Mouse (Mus musculus): ENCODE measurements at regions not wholly inside any gene's neighbourhood (a gene's known extent, or its start where the extent isn't known, plus 50 kb on each side); places are given as distances from the start of the nearest gene placed in this dataset.

DNA sequence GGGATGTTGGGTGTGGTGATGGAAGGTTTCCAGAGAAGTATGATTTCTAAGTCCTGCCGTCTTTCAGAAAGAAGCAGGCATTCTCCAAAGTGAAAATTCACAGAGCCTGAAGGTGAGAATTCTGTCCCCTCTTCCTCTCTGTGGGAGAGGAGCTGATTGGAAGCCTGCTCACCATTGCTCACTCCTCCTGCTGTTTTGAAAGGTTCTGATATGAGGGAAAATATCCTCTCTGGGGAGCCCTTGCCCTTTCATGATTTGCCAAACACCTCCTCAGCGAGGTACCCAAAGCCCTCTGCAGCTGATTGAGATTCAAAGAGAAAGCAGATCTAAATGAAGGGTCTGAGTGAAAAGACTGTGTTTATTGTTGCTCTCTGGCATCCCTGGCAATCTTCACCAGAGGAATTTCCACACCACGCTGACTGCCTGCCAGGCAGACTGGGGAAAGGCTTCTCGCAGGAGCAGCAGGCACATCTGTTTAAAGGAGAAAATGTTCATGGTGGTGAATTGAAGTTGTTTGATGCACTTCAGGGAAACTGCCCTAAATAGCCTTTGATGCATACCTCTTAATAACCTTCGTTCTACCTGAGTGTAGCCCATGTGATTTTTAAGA lies 2194.4 kb upstream of the Lrrc6 start:
- in situ Hi-C loops (cut with MboI; ENCODE audit: low sequenced_read_pairs in 2 of 2, unreplicated experiment in 2 of 2): no loop called here

DNA sequence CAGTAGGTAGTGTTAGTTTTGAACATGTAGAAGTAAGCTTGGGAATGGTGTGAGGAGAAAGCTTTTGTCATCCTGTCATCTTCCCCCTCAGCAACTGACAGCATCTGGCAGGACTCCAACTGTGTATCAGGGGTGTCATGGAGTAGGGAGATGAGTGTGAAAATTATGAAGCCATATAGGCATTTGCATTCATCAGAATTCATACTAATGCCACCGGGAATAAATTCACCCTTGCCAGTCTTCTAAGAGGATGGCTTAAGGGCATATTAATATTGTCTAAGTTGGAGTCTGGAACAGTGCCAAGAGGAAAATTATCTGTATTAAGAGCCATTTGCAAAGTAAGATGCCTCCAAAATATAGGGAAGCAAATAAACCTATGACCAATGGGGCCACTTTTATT lies 2166.8 kb upstream of the Lrrc6 start:
- no peak overlapping the region for H3K4me3 ChIP-seq (ENCODE audit: insufficient read depth in 1 of 2, low read depth in 1 of 2, low read length in 2 of 2, poor library complexity in 1 of 2, severe bottlenecking in 1 of 2)
- DNase-seq (ENCODE audit: low read depth, low spot score): no peak
- H3K4me1 ChIP-seq (ENCODE audit: control insufficient read depth in 2 of 2, insufficient read depth in 2 of 2, low read length in 2 of 2, poor library complexity in 1 of 2): no peaks in the 10 kb centered on the region
- H3K36me3 ChIP-seq (ENCODE audit: control insufficient read depth, insufficient read depth, low read length, poor library complexity, severe bottlenecking): no peaks in the 10 kb centered on the region
- in situ Hi-C loops (cut with MboI; ENCODE audit: low sequenced_read_pairs in 2 of 2, unreplicated experiment in 2 of 2): no loop called here
- TF ChIP-seq ZNF384 (IDR thresholded peaks at IDR 0.05; ENCODE audit: low read depth, low read length) (no peak), MAFK (IDR thresholded peaks at IDR 0.05; ENCODE audit: insufficient read depth, low read depth, low read length) (no peak), HCFC1 (IDR thresholded peaks at IDR 0.05; ENCODE audit: borderline replicate concordance, insufficient read depth, low read length) (no peak), ZC3H11A (IDR thresholded peaks at IDR 0.05; ENCODE audit: borderline replicate concordance, low read depth, low read length) (no peak), CHD2 (IDR thresholded peaks at IDR 0.05; ENCODE audit: low read depth, low read length) (no peak)
- H3K9me3 ChIP-seq (ENCODE audit: control insufficient read depth, insufficient read depth, low read depth, low read length): no peaks in the 10 kb centered on the region
- H3K27ac ChIP-seq (ENCODE audit: insufficient read depth, low read depth, low read length, poor library complexity, severe bottlenecking): no peak overlapping the region
- no peak overlapping the region for H3K9ac ChIP-seq (ENCODE audit: insufficient read depth, low read depth, low read length, poor library complexity, severe bottlenecking)

More for the DNA sequence above, 2194.4 kb upstream of the Lrrc6 start:
- no peak for DNase-seq (ENCODE audit: low read depth, low spot score)
- Histone ChIP-seq H3K9me3 (ENCODE audit: control insufficient read depth, insufficient read depth, low read depth, low read length) (no peaks in the 10 kb centered on the region), H3K9ac (ENCODE audit: insufficient read depth, low read depth, low read length, poor library complexity, severe bottlenecking) (no peak overlapping the region), H3K36me3 (ENCODE audit: control insufficient read depth, insufficient read depth, low read length, poor library complexity, severe bottlenecking) (no peaks in the 10 kb centered on the region), H3K4me1 (ENCODE audit: control insufficient read depth in 2 of 2, insufficient read depth in 2 of 2, low read length in 2 of 2, poor library complexity in 1 of 2) (no peaks in the 10 kb centered on the region), H3K4me3 (ENCODE audit: insufficient read depth in 1 of 2, low read depth in 1 of 2, low read length in 2 of 2, poor library complexity in 1 of 2, severe bottlenecking in 1 of 2) (no peak overlapping the region), H3K27ac (ENCODE audit: insufficient read depth, low read depth, low read length, poor library complexity, severe bottlenecking) (no peak overlapping the region)
- no peak for TF ChIP-seq MAFK (IDR thresholded peaks at IDR 0.05; ENCODE audit: insufficient read depth, low read depth, low read length)
- TF ChIP-seq HCFC1 (IDR thresholded peaks at IDR 0.05; ENCODE audit: borderline replicate concordance, insufficient read depth, low read length): no peak
- TF ChIP-seq CHD2 (IDR thresholded peaks at IDR 0.05; ENCODE audit: low read depth, low read length): no peak
- no peak for TF ChIP-seq ZC3H11A (IDR thresholded peaks at IDR 0.05; ENCODE audit: borderline replicate concordance, low read depth, low read length)
- TF ChIP-seq ZNF384 (IDR thresholded peaks at IDR 0.05; ENCODE audit: low read depth, low read length): no peak

GRCm38 (mm10) chr15:68665331-68665730 lies 2164.6 kb upstream of the Lrrc6 start:
- Histone ChIP-seq H3K4me3 (ENCODE audit: insufficient read depth in 1 of 2, low read depth in 1 of 2, low read length in 2 of 2, poor library complexity in 1 of 2, severe bottlenecking in 1 of 2) (no peak overlapping the region), H3K36me3 (ENCODE audit: control insufficient read depth, insufficient read depth, low read length, poor library complexity, severe bottlenecking) (no peaks in the 10 kb centered on the region), H3K27ac (ENCODE audit: insufficient read depth, low read depth, low read length, poor library complexity, severe bottlenecking) (no peak overlapping the region), H3K9me3 (ENCODE audit: control insufficient read depth, insufficient read depth, low read depth, low read length) (no peaks in the 10 kb centered on the region), H3K9ac (ENCODE audit: insufficient read depth, low read depth, low read length, poor library complexity, severe bottlenecking) (no peak overlapping the region), H3K4me1 (ENCODE audit: control insufficient read depth in 2 of 2, insufficient read depth in 2 of 2, low read length in 2 of 2, poor library complexity in 1 of 2) (no peaks in the 10 kb centered on the region)
- in situ Hi-C loops (cut with MboI; ENCODE audit: low sequenced_read_pairs in 2 of 2, unreplicated experiment in 2 of 2): no loop called here
- DNase-seq (ENCODE audit: low read depth, low spot score): no peak
- TF ChIP-seq ZNF384 (IDR thresholded peaks at IDR 0.05; ENCODE audit: low read depth, low read length) (no peak), CHD2 (IDR thresholded peaks at IDR 0.05; ENCODE audit: low read depth, low read length) (no peak), ZC3H11A (IDR thresholded peaks at IDR 0.05; ENCODE audit: borderline replicate concordance, low read depth, low read length) (no peak), HCFC1 (IDR thresholded peaks at IDR 0.05; ENCODE audit: borderline replicate concordance, insufficient read depth, low read length) (no peak), MAFK (IDR thresholded peaks at IDR 0.05; ENCODE audit: insufficient read depth, low read depth, low read length) (no peak)

GRCm38 (mm10) chr15:68656722-68657121 lies 2156.0 kb upstream of the Lrrc6 start:
- Histone ChIP-seq H3K9me3 (ENCODE audit: control insufficient read depth, insufficient read depth, low read depth, low read length) (no peaks in the 10 kb centered on the region), H3K36me3 (ENCODE audit: control insufficient read depth, insufficient read depth, low read length, poor library complexity, severe bottlenecking) (no peaks in the 10 kb centered on the region), H3K27ac (ENCODE audit: insufficient read depth, low read depth, low read length, poor library complexity, severe bottlenecking) (no peak overlapping the region), H3K9ac (ENCODE audit: insufficient read depth, low read depth, low read length, poor library complexity, severe bottlenecking) (no peak overlapping the region), H3K4me3 (ENCODE audit: insufficient read depth in 1 of 2, low read depth in 1 of 2, low read length in 2 of 2, poor library complexity in 1 of 2, severe bottlenecking in 1 of 2) (no peak overlapping the region), H3K4me1 (ENCODE audit: control insufficient read depth in 2 of 2, insufficient read depth in 2 of 2, low read length in 2 of 2, poor library complexity in 1 of 2) (no peaks in the 10 kb centered on the region)
- TF ChIP-seq HCFC1 (IDR thresholded peaks at IDR 0.05; ENCODE audit: borderline replicate concordance, insufficient read depth, low read length): no peak
- no peak for TF ChIP-seq MAFK (IDR thresholded peaks at IDR 0.05; ENCODE audit: insufficient read depth, low read depth, low read length)
- no peak for TF ChIP-seq CHD2 (IDR thresholded peaks at IDR 0.05; ENCODE audit: low read depth, low read length)
- no peak for TF ChIP-seq ZNF384 (IDR thresholded peaks at IDR 0.05; ENCODE audit: low read depth, low read length)
- no peak for TF ChIP-seq ZC3H11A (IDR thresholded peaks at IDR 0.05; ENCODE audit: borderline replicate concordance, low read depth, low read length)
- in situ Hi-C loops (cut with MboI; ENCODE audit: low sequenced_read_pairs in 2 of 2, unreplicated experiment in 2 of 2): no loop called here
- no peak for DNase-seq (ENCODE audit: low read depth, low spot score)
